Mouse (Mus musculus) cerebellum, adult 11-12 months (tissue): Measurements from ENCODE around the gene Mief2.

Source experiments
- DNase-seq: peaks from one replicate; pipeline ENCODE4 v3.0.0; 2022

Gene Mief2

DNA sequence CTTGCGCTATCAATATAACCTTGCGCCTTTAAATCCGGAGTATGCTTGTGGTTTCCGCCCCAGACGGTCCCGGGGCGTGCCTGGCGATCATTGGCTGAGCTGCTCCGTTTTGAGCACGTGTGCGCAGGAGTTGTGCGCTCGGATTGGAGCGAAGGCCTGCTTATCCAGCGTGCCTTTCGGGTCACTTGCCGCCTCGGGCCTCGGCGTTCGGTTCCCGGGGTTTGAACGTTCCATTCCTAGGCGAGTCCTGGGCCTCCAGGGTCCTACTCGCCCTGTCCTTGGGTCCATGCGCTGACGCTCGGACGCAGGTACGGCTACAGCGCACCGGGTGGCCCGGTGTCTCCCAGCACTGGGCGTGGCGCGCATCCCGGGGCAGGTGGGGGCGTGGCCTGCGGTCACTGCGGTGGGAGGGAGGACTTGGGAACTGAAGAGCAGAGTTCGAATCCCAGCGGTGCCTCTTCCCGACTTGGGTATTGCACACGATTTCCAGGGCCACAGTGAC lies at the start of gene Mief2:
Mief2 (plus strand) TSS at position 139 of the 502 bp plus-strand sequence.
- peak; percentile 95 for DNase-seq

DNA sequence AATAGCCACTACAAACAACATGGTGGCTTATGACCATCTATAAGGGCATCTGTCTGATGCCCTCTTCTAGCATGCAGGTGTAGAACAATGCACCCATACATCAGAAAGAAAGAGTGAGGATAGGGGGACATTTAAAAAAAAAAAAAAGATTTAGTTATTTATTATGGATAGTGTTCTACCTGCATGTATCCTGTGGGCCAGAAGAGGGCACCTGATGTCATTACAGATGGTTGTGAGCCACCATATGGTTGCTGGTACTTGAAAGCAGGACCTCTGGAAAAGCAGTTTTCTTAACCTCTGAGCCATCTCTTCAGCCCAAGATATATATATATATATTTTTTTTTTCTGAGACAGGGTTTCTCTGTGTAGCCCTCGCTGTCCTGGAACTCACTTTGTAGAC lies 32.0 kb upstream of the Mief2 start:
- DNase-seq, result peak; percentile 2

DNA sequence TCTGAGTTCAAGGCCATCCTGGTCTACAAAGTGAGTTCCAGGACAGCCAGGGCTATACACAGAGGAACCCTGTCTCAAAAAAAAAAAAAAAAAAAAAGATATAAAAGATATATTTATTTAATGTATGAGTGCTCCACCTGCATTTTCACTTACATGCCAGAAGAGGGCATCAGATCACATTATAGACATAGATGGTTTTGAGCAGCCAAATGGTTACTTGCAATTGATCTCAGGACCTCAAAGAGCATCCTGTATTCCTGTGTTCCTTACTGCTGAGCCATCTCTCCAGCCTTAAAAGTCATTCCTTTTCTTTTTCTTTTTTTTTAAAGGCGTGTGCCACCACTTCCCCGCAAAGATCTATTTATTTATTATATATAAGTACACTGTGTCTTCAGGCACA lies 30.6 kb upstream of the Mief2 start:
- no peak for DNase-seq

DNA sequence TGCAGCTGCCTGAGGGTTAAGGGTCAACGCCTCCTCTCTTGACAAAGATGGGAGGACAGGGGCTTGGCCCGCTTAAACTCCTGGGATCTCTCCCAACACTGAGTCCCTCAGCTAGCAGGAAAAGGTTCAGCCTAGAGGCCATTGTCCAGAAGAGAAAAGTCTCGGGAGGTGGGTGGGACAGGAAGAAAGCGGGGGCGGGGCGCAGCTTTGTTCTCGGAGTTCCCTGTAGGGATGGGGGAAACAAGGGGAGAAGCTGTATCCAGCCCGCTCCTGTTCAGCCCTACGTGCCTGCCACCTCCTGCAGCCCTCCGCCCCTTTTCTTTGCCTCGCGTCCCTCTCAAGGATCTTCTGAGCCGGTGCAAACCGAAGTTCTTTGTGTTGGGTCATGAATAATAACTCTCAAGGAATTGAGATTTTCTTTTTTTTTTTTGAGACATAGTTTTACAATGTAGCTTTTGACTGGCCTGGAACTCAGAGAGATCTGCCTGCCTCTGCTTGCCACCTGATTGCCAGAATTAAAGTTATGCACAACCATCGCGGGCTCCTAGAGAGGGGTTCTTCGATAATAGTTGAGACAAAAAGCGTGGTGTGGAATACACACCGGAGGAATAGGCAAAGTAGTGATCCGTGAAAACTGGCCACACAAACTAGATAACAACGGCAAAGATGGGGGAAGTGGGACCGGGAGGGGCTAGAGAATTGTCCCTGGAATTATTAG lies 29.2 kb upstream of the Mief2 start:
- peak; percentile 61 for DNase-seq

DNA sequence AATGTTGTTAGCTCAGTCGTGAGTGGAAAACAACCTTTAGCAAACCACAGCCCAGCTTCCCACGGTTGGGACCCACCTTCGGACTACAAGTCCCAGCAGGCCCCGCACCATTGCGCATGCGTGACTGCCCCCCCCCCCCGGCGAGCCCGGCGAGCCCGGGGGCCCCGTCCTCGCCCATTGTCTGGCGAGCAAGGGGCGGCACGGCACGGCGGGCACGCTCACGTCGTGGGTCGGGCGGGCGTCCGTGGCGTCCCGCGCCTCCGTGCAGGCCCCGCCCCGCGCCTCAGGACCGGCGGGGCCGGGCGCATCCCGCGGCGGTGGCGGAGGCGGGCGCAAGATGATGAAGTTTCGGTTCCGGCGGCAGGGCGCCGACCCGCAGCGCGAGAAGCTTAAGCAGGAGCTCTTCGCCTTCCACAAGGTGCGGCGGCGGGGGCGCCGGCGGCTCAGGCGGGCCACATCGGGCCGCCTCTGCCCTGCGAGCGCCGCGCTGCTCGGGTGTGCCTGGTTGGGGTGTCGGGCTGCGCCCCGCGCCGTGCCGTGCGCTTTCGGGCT lies 28.6 kb upstream of the Mief2 start, which contains the start of gene Llgl1:
Llgl1 (plus strand) TSS at position 200 of the 552 bp plus-strand sequence.
- peak; percentile 93 for DNase-seq

DNA sequence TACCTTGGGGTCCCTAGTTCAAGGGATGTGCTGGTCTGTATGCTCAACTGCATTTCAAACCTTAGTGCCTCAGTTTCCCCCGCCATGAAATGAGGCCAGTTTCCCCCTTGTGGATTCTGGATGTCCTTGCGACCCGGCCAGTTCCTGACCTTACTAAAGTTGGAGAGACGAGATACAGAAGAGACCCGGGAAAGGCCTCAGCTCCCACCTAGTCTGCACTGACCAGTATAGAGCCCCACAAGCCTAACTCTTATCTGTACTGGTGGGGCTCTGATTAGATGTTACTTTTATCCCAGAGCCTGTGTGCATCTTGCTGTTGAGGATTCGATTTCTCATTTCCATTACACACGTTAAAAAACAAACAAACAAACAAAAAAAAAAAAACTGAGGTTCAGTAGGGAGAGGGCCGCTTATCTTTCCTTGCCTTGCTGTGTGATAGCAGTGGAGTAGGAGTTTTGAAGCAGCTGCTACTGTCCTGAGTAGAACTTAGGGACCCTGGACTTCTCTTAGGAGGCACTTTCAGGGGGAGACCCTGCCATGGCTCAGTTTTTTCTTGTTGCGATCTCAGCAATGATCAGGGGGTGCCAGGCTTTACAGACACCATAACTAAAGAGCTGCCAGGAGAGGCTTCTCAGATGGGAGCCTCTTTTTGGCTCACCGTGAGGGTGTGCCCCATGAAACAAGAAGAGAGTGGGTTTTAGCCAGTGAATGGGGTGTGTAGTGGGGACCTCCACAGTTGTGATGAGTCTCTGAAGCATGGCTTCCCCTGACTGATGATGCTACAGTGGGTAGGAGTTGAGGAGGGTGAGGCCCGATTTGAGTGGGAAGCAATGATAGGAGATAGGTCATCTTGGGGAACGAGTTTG lies 27.6 kb upstream of the Mief2 start:
- peak; percentile 31 for DNase-seq

DNA sequence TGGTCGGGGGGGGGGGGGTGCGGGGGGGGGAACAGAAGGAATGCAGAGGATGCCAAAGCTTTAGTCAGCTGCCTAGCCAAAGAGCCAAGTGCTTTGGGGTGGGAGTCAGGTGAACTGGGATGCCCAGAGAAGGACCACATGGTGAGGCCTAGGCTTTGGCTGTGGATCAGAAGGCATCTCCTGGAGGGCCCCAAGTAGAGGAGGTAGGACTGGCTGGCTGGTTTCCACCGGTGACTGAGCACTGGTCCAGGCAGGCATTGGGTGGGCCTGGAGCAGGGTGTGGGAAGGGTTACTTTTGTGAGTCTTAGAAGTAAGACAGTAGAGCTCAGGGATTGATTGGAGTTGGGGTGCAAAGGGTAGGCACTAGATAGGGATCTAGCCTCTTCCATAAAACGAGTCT lies 26.6 kb upstream of the Mief2 start:
- peak; percentile 62 for DNase-seq

DNA sequence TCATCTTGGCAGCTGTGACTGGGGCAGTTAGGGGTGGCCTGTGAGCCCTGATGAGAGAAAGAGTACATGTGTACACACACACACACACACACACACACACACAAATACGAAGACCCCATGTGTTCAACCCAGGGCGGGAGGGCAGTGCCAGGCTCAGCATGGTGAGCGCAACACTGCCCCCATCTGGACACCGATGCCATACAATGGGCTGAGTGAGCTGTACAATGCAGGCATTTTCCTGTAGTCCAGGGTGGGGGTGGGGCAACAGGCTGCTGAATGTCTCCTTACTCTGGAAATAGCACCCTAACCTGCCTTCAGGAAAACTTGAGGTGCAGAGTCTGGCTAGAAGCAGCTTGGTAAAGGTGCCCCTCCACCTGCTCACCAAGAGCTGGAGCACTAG lies 25.1 kb upstream of the Mief2 start:
- DNase-seq, result peak; percentile 61

DNA sequence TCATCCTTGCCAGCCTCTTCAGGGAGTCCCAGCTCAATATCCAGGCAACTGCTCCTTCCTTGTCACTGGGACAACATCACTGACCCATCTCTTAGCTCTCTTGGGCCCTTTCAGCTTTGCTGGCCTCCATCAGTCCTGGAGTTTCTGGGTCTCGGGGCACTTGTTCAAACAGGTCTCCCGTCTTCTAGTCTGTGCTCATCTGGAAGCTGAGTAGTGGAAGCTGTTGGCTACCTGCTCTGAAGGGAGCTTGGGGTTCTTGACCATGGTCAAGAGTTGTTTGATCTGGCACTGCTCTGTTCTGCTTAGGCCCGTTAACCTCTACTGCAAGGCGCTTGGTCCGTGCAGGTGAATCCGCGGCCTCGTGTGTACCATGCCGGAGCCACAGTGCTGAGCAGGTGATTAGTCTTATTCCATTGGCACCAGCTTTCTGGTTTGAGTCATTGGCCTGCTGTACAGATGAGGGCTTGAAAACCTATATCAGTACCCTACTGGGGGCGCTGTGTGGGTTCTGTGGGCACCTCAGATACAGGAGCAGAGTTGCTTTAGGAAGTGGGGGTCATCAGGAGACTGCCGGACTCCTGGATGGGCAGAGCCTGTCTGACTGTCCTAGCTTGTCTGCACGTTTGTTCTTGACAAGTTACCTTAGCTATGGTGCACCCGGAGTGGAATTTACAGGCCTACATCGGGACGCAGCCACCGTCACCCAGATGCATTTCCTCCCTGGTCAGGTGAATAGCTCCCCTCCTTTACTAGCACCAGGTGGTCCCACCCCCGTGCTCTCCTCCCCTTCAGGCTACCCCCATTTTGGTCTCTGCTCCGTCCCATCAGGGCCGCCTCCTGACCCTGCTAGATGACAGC lies 23.9 kb upstream of the Mief2 start:
- DNase-seq, result peak; percentile 39

DNA sequence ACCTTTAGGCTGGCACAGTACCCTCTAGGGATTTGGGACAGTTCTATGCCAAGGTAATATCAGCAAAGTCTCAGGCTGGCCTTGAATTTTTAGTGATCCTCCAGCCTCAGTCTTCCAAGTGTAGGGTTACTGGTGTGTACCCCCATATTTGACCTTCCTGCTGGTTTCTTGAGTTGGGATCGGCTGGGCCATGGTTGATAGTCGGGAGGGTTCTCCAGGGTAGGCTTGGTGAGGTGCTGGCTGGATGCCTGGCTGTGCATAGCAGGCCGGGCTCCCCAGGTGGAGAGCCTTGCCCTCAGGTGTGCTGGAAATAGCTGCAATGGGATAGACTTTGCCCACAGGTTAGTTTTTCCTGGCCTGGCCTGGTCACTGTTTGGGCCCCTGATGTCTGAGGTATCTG lies 22.9 kb upstream of the Mief2 start:
- DNase-seq, result peak; percentile 4

DNA sequence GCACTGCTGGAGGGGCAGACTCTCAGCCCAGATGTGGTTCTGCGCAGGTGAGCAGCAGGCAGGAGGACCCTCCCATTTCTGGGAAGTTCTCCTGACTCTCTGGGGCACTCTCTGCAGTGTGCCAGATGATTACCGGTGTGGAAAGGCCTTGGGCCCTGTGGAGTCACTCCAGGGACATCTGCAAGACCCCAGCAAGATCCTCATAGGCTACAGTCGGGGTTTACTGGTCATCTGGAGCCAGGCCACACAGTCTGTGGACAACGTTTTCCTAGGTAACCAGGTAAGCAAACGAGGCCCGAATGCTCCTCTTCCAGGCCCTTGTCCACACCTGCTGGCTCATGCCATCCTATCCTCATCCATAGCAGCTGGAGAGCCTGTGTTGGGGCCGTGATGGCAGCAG lies 22.1 kb upstream of the Mief2 start:
- no peak for DNase-seq

DNA sequence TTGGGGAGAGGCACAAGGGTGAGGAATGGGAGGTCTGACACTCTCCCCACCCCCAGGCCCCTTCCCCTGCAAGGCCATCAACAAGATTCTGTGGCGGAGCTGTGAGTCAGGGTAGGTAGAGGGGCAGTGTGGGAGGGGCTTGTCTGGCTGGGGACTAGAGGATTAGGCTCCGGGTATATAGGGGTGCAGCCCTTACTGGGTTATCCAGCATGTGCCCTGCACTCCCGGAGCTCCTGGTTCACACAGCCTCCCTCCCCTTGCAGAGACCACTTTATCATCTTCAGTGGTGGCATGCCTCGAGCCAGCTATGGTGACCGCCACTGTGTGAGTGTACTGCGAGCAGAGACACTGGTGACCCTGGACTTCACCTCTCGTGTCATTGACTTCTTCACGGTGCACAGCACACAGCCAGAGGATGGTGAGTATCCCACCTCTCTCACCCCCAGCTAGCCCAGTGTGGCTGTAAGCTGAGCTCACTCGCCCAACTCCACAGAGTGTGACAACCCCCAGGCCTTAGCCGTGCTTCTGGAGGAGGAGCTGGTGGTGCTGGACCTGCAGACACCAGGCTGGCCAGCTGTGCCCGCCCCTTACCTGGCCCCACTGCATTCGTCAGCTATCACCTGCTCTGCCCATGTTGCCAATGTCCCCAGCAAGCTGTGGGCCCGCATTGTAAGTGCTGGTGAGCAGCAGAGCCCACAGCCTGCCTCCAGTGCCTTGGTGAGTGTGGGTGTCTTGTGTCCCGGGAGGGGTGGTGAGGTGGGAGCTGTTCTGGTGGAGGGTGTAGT lies 21.3 kb upstream of the Mief2 start:
- peak; percentile 13 for DNase-seq

DNA sequence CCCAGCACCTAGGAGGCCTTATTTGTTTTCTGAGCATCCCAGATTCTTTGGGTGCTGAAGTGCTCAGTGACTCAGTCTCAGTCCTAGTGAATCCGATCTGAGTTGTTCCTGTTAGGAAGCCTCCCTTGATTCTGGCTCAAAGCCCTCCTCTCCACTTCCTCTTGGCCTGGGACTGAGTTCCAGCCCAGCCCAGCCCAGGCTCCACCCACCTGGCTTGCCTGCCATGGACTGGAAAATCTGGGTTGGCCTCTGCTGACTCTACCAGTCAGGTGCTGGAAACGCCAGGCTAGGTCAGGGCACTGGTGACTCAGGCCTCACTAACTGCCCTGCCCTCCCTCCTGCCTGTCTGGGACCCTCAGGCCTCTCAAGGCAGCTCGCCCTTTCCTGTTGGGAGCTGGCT lies 20.5 kb upstream of the Mief2 start:
- DNase-seq, result peak; percentile 49

DNA sequence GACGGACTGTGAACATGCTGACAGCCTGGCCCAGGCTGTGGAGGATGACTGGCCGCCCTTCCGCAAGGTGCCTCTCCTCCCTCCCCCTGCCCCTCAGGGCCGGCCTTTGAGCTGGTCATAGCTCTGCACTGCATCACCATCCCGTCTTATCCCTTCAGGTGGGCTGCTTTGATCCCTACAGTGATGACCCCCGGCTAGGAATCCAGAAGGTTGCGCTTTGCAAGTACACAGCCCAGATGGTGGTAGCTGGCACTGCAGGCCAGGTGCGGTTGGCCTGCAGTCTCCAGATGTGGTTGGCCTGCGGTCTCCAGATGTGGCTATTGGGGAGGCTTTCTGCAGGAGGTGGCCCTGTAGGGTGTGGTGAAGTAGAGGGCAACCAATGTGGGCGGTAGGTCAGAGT lies 19.6 kb upstream of the Mief2 start:
- DNase-seq, result peak; percentile 16

DNA sequence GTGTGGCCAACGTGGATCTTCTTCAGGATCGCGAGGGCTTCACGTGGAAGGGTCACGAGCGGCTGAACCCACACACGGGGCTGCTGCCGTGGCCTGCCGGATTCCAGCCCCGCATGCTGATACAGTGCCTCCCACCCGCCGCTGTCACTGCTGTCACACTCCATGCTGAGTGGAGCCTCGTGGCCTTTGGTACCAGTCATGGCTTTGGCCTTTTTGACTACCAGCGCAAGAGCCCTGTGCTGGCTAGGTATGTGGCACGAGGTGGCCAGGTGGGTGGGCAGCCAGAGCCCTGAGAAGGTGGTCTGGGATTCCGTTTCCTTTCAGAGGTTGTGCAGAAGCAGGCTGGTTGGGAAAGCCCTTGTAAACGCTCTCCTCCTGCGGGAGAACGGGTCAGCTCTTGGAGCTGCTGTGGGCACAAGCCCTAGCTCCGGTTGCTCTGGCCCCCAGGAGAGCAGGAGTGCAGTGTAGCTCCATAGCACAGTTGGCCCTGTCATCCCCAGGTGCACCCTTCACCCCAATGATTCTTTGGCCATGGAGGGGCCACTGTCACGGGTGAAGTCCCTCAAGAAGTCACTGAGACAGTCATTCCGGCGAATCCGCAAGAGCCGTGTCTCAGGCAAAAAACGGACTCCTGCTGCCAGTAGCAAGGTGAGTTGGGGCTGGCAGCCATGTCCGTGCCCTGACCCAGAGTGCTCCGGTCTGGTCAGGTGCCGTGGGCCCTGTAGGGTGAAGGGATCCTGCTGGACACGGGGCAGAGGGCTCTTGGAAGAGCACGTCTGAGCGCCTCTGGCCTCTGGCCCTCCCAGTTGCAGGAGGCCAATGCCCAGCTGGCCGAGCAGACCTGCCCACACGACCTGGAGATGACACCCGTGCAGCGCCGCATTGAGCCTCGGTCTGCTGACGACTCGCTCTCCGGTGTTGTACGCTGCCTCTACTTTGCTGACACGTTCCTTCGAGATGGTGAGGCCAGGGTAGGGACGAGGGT lies 18.4 kb upstream of the Mief2 start:
- DNase-seq, result peak; percentile 9

DNA sequence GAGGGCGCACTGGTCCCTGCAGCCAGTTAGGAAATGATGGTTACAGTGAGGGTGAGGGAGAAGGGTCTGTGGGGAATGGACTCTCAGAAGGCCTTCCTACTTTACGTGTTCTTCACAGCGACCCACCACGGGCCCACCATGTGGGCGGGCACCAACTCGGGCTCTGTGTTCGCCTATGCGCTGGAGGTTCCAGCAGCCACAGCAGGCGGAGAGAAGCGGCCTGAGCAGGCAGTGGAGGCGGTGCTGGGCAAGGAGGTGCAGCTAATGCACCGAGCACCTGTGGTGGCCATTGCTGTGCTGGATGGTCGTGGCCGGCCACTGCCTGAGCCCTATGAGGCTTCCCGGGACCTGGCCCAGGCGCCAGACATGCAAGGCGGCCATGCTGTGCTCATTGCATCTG lies 17.0 kb upstream of the Mief2 start:
- peak; percentile 9 for DNase-seq

DNA sequence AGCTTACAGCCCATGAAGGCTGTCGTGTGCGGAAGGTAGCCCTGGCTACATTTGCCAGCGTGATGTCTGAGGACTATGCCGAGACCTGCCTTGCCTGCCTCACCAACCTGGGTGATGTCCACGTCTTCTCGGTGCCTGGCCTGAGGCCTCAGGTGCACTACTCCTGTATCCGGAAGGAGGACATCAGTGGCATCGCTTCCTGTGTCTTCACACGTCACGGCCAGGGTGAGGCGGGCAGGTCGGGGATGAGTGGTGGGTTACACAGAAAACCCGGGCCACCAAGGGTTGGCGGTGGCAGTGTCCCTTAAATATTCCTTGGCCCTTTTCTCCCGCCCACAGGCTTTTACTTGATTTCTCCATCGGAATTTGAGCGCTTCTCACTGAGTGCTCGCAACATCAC lies 16.2 kb upstream of the Mief2 start:
- peak; percentile 15 for DNase-seq

DNA sequence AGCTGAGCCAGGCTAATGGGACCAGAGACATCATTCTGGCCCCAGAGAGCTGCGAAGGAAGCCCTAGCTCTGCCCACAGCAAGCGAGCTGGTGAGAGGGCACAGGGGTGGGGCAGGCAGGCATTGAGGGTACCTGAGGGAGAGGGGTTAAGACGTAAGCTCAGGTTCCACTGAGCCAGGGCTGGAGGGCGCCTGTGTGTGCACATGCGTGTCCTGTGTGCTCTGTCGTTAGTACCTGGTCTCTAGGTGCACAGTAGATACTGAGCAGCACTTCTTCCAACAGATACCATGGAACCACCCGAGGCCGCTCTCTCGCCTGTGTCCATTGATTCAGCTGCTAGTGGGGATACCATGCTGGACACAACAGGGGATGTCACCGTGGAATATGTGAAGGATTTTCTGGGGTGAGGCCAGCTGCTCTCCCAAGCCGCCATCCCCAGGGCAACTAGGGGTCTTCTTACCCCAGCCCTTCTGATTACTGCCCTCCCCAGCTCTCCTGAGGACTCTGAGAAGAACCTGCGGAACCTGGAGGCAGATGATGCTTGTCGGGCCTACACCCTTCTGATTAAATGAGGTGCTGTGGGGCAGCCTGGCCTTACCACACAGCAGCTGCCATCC lies 15.5 kb upstream of the Mief2 start:
- peak; percentile 6 for DNase-seq

DNA sequence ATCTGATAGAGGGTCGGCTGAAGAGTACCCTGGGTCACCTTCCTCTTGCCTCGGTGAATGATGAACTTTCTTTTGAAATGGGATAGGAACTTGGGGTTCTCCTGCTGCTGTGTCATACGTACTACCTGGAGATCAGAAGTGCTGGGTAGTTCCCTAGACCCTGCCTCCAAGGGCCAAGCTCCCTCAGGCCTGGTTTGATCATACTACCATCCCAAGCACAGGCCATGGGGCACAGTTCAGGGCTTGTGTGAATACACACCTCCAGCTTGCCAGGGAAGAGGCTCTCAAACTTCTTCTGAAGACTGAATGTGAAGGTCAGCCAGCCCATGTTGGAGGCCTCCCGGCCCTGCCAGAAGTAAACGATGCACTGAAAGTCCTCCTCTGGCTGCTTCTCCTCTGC lies 12.4 kb upstream of the Mief2 start:
- DNase-seq, result peak; percentile 1

DNA sequence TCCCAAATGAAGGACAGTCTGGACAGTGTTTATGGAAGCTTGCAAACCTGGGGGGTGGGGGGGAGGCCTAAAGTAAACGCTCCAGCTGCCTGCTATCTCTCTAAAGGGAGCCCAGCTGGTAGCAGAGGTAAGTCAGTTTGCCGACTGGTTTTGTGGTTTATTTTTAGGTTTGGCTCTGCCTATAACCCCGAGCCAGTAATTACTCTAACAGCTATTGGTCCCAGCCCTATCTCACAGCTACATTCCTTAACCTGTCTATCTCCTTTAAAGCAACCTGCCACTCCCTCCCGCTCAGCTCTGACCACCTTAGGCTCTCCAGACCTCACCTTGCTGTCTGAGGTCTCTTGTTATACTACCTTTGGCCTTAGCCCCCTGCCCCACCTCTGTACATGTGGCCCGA lies 8.9 kb upstream of the Mief2 start:
- no peak for DNase-seq
